Mouse (Mus musculus): Measurements from ENCODE around the gene Pgr15l. TPM values are rescaled to one million over a fixed set of nuclear protein-coding genes. Genes with fewer than 3 reads are reported as not detected.

Gene Pgr15l
- polyA plus RNA-seq (2012): not detected in 2 replicates

DNA sequence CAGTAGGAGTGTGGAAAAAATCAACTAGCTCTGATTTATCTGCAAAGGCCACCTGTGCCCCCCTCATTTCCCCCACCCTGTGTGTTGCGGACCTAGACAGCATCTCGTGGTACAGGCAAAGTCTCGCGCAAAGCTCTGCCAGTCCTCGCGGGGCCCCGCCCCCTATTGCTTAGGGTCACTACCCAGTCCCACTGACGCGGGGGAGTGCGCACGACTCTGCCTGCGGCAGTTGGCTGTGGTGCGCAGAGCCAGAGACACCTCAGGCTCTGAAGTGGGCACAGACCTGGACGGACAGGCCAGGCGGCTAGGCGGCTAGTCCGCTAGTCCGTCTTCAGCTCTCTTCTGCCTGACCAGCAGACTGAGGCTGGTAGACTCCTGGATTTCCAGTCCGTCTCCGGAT is at the start of gene Pgr15l:
Pgr15l (plus strand) TSS at position 228 of the 400 bp plus-strand sequence.

All from megakaryocyte-erythroid progenitor cell, adult 5 weeks (primary cell).